Mouse (Mus musculus): ENCODE results near the gene Mcm10. TPM values are rescaled to one million over a fixed set of nuclear protein-coding genes. Genes with fewer than 3 reads are reported as not detected.

The Mcm10 gene
- polyA plus RNA-seq, 1 experiment from 2014 or later = 4.9 TPM

Other genes with a start within 250 kb of the Mcm10 start
- 47.6 and 50.7 TPM in 2 replicates for gene Sephs1, start 131.2 kb downstream of the Mcm10 start, polyA plus RNA-seq (2015; fragmentation: Nextera tagmentation; extraction: Ambion mirVana)
- gene Phyh, start 93.8 kb downstream of the Mcm10 start, polyA plus RNA-seq (2015; fragmentation: Nextera tagmentation; extraction: Ambion mirVana) = 95.9 and 120 TPM in 2 replicates
- 2.3 TPM in 2 replicates for gene Ucma, start 36.7 kb downstream of the Mcm10 start, polyA plus RNA-seq (2015; fragmentation: Nextera tagmentation; extraction: Ambion mirVana)
- gene Optn, start 51.3 kb upstream of the Mcm10 start, polyA plus RNA-seq (2015; fragmentation: Nextera tagmentation; extraction: Ambion mirVana) = 27.3 and 33.1 TPM in 2 replicates
- gene Ccdc3, start 125.0 kb upstream of the Mcm10 start, polyA plus RNA-seq (2015; fragmentation: Nextera tagmentation; extraction: Ambion mirVana) = 7.9 and 14.8 TPM in 2 replicates

Data from hindbrain, embryonic 16.5 days (tissue).